Mouse (Mus musculus): ENCODE results near the gene Col23a1. TPM values are rescaled to one million over a fixed set of nuclear protein-coding genes. Genes with fewer than 3 reads are reported as not detected.

The Col23a1 gene
- polyA plus RNA-seq, 1 experiment from 2014 or later: 5.4 TPM

GRCm38 (mm10) chr11:51403886-51404285 lies 114.2 kb downstream of the Col23a1 start:
- ATAC-seq (ENCODE audit: low FRiP score, low TSS enrichment): no peak
- no peaks in the 10 kb centered on the region for H3K36me3 ChIP-seq (ENCODE audit: control insufficient read depth, insufficient read depth, low read length)
- 92% methylated on average over 2 of the region's 2 CpGs for WGBS

DNA sequence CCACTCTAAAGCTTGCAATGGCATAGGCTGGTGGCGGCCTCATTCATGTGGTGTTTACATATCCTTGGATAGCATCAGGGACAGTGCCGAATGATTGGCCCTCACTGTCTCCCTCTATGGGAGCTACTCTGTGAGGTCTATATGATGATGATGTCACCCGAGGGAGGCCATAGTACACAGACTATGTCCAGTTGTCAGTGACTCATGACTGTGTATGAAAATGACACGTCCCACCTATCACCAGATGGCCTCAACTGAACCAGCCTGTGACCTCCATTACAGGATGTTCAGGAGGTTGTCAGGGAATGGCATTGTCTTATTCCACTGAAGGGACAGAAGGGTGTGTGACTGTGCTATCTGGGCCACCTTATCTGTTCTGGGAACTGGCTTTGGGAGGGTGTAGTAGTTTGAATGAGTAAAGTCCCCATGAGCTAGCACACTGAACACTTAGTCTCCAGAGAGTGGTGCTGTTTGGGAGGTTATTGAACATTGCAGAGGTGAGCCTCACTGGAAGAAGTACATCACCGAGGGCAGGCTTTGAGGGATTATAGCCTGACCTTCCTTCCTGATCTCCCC lies 115.2 kb downstream of the Col23a1 start:
- ATAC-seq (ENCODE audit: low FRiP score, low TSS enrichment) (no peak), DNase-seq (no peak)
- H3K27me3 ChIP-seq (ENCODE audit: control insufficient read depth, insufficient read depth, low read length): no peaks in the 10 kb centered on the region
- no peak overlapping the region for H3K4me3 ChIP-seq (replicated peaks; ENCODE audit: low read depth, low read length)
- no peak overlapping the region for H3K9ac ChIP-seq (replicated peaks; ENCODE audit: low read length)
- no peak overlapping the region for H3K27ac ChIP-seq (replicated peaks; ENCODE audit: low read depth, low read length)
- WGBS: 85% methylated on average over 5 of the region's 5 CpGs
- H3K9me3 ChIP-seq (ENCODE audit: control insufficient read depth, low read length): no peaks in the 10 kb centered on the region
- no peaks in the 10 kb centered on the region for H3K4me1 ChIP-seq (ENCODE audit: control insufficient read depth, insufficient read depth, low read length)
- no peaks in the 10 kb centered on the region for H3K36me3 ChIP-seq (ENCODE audit: control insufficient read depth, insufficient read depth, low read length)
- no peak overlapping the region for H3K4me2 ChIP-seq (ENCODE audit: low read length)

More at GRCm38 (mm10) chr11:51403886-51404285, 114.2 kb downstream of the Col23a1 start:
- no peaks in the 10 kb centered on the region for H3K9me3 ChIP-seq (ENCODE audit: control insufficient read depth, low read length)
- H3K4me2 ChIP-seq (ENCODE audit: low read length): no peak overlapping the region
- no peaks in the 10 kb centered on the region for H3K27me3 ChIP-seq (ENCODE audit: control insufficient read depth, insufficient read depth, low read length)
- DNase-seq: no peak
- no peaks in the 10 kb centered on the region for H3K4me1 ChIP-seq (ENCODE audit: control insufficient read depth, insufficient read depth, low read length)
- H3K27ac ChIP-seq (replicated peaks; ENCODE audit: low read depth, low read length): no peak overlapping the region
- no peak overlapping the region for H3K4me3 ChIP-seq (replicated peaks; ENCODE audit: low read depth, low read length)
- H3K9ac ChIP-seq (replicated peaks; ENCODE audit: low read length): no peak overlapping the region

GRCm38 (mm10) chr11:51406531-51406930 lies 116.8 kb downstream of the Col23a1 start:
- no peak overlapping the region for H3K4me2 ChIP-seq (ENCODE audit: low read length)
- H3K36me3 ChIP-seq (ENCODE audit: control insufficient read depth, insufficient read depth, low read length): no peaks in the 10 kb centered on the region
- ATAC-seq (ENCODE audit: low FRiP score, low TSS enrichment): no peak
- no peak overlapping the region for H3K27ac ChIP-seq (replicated peaks; ENCODE audit: low read depth, low read length)
- H3K27me3 ChIP-seq (ENCODE audit: control insufficient read depth, insufficient read depth, low read length): no peaks in the 10 kb centered on the region
- H3K9me3 ChIP-seq (ENCODE audit: control insufficient read depth, low read length): no peaks in the 10 kb centered on the region
- no peaks in the 10 kb centered on the region for H3K4me1 ChIP-seq (ENCODE audit: control insufficient read depth, insufficient read depth, low read length)
- WGBS: 81% methylated on average over 8 of the region's 8 CpGs
- DNase-seq: no peak
- H3K4me3 ChIP-seq (replicated peaks; ENCODE audit: low read depth, low read length): no peak overlapping the region
- no peak overlapping the region for H3K9ac ChIP-seq (replicated peaks; ENCODE audit: low read length)

DNA sequence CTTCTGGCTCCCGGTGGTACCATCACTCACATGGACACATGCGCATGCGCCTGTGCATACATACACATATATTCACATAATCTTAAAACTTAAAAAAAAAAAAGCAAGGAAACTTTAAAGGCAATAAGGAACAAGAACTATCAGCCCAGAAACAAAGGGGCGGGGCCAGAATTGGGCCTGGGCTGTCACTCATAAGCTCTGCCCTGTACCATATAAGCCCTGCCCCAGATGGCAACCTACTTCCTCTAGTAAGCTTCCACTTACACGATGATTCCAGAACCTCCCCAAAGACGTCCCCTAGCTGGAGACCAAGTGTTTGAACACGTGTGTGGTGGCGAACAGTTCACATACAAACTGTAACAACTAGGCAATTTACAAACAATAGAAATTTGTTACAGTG lies 117.6 kb downstream of the Col23a1 start:
- 90% methylated on average over 8 of the region's 8 CpGs for WGBS
- Histone ChIP-seq H3K4me3 (replicated peaks; ENCODE audit: low read depth, low read length) (no peak overlapping the region), H3K9me3 (ENCODE audit: control insufficient read depth, low read length) (no peaks in the 10 kb centered on the region)

GRCm38 (mm10) chr11:51410771-51411170 lies 121.1 kb downstream of the Col23a1 start:
- Histone ChIP-seq H3K4me2 (ENCODE audit: low read length) (no peak overlapping the region), H3K9me3 (ENCODE audit: control insufficient read depth, low read length) (no peaks in the 10 kb centered on the region), H3K4me1 (ENCODE audit: control insufficient read depth, insufficient read depth, low read length) (no peaks in the 10 kb centered on the region), H3K27me3 (ENCODE audit: control insufficient read depth, insufficient read depth, low read length) (no peaks in the 10 kb centered on the region), H3K36me3 (ENCODE audit: control insufficient read depth, insufficient read depth, low read length) (no peaks in the 10 kb centered on the region), H3K9ac (replicated peaks; ENCODE audit: low read length) (no peak overlapping the region), H3K27ac (replicated peaks; ENCODE audit: low read depth, low read length) (no peak overlapping the region), H3K4me3 (replicated peaks; ENCODE audit: low read depth, low read length) (no peak overlapping the region)
- ATAC-seq (ENCODE audit: low FRiP score, low TSS enrichment) (no peak), DNase-seq (no peak)
- whole genome bisulfite sequencing: 80% methylated on average over 12 of the region's 12 CpGs

More for the DNA sequence above, 117.6 kb downstream of the Col23a1 start:
- Histone ChIP-seq H3K27me3 (ENCODE audit: control insufficient read depth, insufficient read depth, low read length) (no peaks in the 10 kb centered on the region), H3K4me1 (ENCODE audit: control insufficient read depth, insufficient read depth, low read length) (no peaks in the 10 kb centered on the region), H3K36me3 (ENCODE audit: control insufficient read depth, insufficient read depth, low read length) (no peaks in the 10 kb centered on the region), H3K9ac (replicated peaks; ENCODE audit: low read length) (no peak overlapping the region), H3K27ac (replicated peaks; ENCODE audit: low read depth, low read length) (no peak overlapping the region), H3K4me2 (ENCODE audit: low read length) (no peak overlapping the region)
- no peak for ATAC-seq (ENCODE audit: low FRiP score, low TSS enrichment)
- DNase-seq: no peak

GRCm38 (mm10) chr11:51414520-51414919 lies 124.8 kb downstream of the Col23a1 start:
- no peak for ATAC-seq (ENCODE audit: low FRiP score, low TSS enrichment)
- H3K4me2 ChIP-seq (ENCODE audit: low read length): no peak overlapping the region
- H3K27ac ChIP-seq (replicated peaks; ENCODE audit: low read depth, low read length): no peak overlapping the region
- H3K27me3 ChIP-seq (ENCODE audit: control insufficient read depth, insufficient read depth, low read length): no peaks in the 10 kb centered on the region
- H3K4me1 ChIP-seq (ENCODE audit: control insufficient read depth, insufficient read depth, low read length): no peaks in the 10 kb centered on the region
- no peaks in the 10 kb centered on the region for H3K9me3 ChIP-seq (ENCODE audit: control insufficient read depth, low read length)
- 87% methylated on average over 7 of the region's 7 CpGs for WGBS
- H3K9ac ChIP-seq (replicated peaks; ENCODE audit: low read length): no peak overlapping the region
- H3K36me3 ChIP-seq (ENCODE audit: control insufficient read depth, insufficient read depth, low read length): no peaks in the 10 kb centered on the region
- no peak overlapping the region for H3K4me3 ChIP-seq (replicated peaks; ENCODE audit: low read depth, low read length)
- no peak for DNase-seq

- Histone ChIP-seq H3K27me3 (ENCODE audit: control insufficient read depth, insufficient read depth, low read length) (no peaks in the 10 kb centered on the region), H3K36me3 (ENCODE audit: control insufficient read depth, insufficient read depth, low read length) (no peaks in the 10 kb centered on the region), H3K9ac (replicated peaks; ENCODE audit: low read length) (no peak overlapping the region), H3K9me3 (ENCODE audit: control insufficient read depth, low read length) (no peaks in the 10 kb centered on the region), H3K4me2 (ENCODE audit: low read length) (no peak overlapping the region), H3K4me1 (ENCODE audit: control insufficient read depth, insufficient read depth, low read length) (no peaks in the 10 kb centered on the region), H3K27ac (replicated peaks; ENCODE audit: low read depth, low read length) (no peak overlapping the region), H3K4me3 (replicated peaks; ENCODE audit: low read depth, low read length) (no peak overlapping the region)
- 89% methylated on average over 7 of the region's 7 CpGs for WGBS
- DNase-seq (no peak), ATAC-seq (ENCODE audit: low FRiP score, low TSS enrichment) (no peak)
Measured at GRCm38 (mm10) chr11:51415049-51415688, 125.4 kb downstream of the Col23a1 start.

- WGBS: 15% methylated on average over 3 of the region's 3 CpGs
- no peak overlapping the region for H3K4me2 ChIP-seq (ENCODE audit: low read length)
Measured at GRCm38 (mm10) chr11:51418807-51419206, 129.1 kb downstream of the Col23a1 start.

GRCm38 (mm10) chr11:51421878-51422277 lies 132.2 kb downstream of the Col23a1 start:
- ATAC-seq (ENCODE audit: low FRiP score, low TSS enrichment) (no peak), DNase-seq (no peak)
- Histone ChIP-seq H3K27me3 (ENCODE audit: control insufficient read depth, insufficient read depth, low read length) (no peaks in the 10 kb centered on the region), H3K36me3 (ENCODE audit: control insufficient read depth, insufficient read depth, low read length) (no peaks in the 10 kb centered on the region), H3K9me3 (ENCODE audit: control insufficient read depth, low read length) (no peaks in the 10 kb centered on the region), H3K4me1 (ENCODE audit: control insufficient read depth, insufficient read depth, low read length) (no peaks in the 10 kb centered on the region), H3K9ac (replicated peaks; ENCODE audit: low read length) (no peak overlapping the region), H3K4me3 (replicated peaks; ENCODE audit: low read depth, low read length) (no peak overlapping the region), H3K27ac (replicated peaks; ENCODE audit: low read depth, low read length) (no peak overlapping the region), H3K4me2 (ENCODE audit: low read length) (no peak overlapping the region)
- WGBS: 95% methylated on average over 2 of the region's 2 CpGs

More at GRCm38 (mm10) chr11:51418807-51419206, 129.1 kb downstream of the Col23a1 start:
- H3K36me3 ChIP-seq (ENCODE audit: control insufficient read depth, insufficient read depth, low read length): no peaks in the 10 kb centered on the region
- H3K4me1 ChIP-seq (ENCODE audit: control insufficient read depth, insufficient read depth, low read length): no peaks in the 10 kb centered on the region
- no peaks in the 10 kb centered on the region for H3K9me3 ChIP-seq (ENCODE audit: control insufficient read depth, low read length)
- DNase-seq (no peak), ATAC-seq (ENCODE audit: low FRiP score, low TSS enrichment) (no peak)
- no peaks in the 10 kb centered on the region for H3K27me3 ChIP-seq (ENCODE audit: control insufficient read depth, insufficient read depth, low read length)
- H3K9ac ChIP-seq (replicated peaks; ENCODE audit: low read length): no peak overlapping the region
- H3K4me3 ChIP-seq (replicated peaks; ENCODE audit: low read depth, low read length): no peak overlapping the region
- H3K27ac ChIP-seq (replicated peaks; ENCODE audit: low read depth, low read length): no peak overlapping the region

Measured in midbrain, embryonic 14.5 days (tissue).